Mouse (Mus musculus): Measurements from ENCODE around the gene Magea4.

Magea4 gene

GRCm38 (mm10) chrX:72221717-72222116 is at the start of gene Magea4:
Magea4 (plus strand) TSS chrX:72222017.
- DNase-seq = no peak

GRCm38 (mm10) chrX:72202944-72203554 is 18.8 kb upstream of the Magea4 start:
- DNase-seq = no peak

GRCm38 (mm10) chrX:72270637-72271036 is 48.8 kb downstream of the Magea4 start:
- peak in 1 of 2 experiments; percentile 2 for DNase-seq
